Mouse (Mus musculus) testis, adult 10 weeks (tissue): ENCODE data around the gene Olfr905. TPM values are rescaled to one million over a fixed set of nuclear protein-coding genes. Genes with fewer than 3 reads are reported as not detected.

ENCODE experiments used
- polyA plus RNA-seq: library from polyadenylated mRNA; stranded (reverse); fragments of 350-450 nt; fragmentation: Illumina TruSeq; extraction: RNeasy Lipid Tissue Mini Kit (QIAGEN cat#74804); gene quantifications from one replicate; pipeline ENCODE4 v1.2.3, GENCODE M21; 2014; ENCODE audit warnings: low read depth, low replicate concordance

Gene Olfr905
- polyA plus RNA-seq: not detected

GRCm38 (mm10) chr9:38470807-38471206, at the start of gene Olfr905:
Olfr905 (plus strand) TSS chr9:38471107.

GRCm38 (mm10) chr9:38429155-38429554, 41.8 kb upstream of the Olfr905 start, which contains the start of gene Olfr901:
Olfr901 (plus strand) TSS chr9:38429455.

GRCm38 (mm10) chr9:38447352-38447751, 23.6 kb upstream of the Olfr905 start, which contains the start of gene Olfr902:
Olfr902 (plus strand) TSS chr9:38447652.

GRCm38 (mm10) chr9:38462844-38463243, 8.1 kb upstream of the Olfr905 start, which contains the start of gene Olfr904:
Olfr904 (plus strand) TSS chr9:38463144.

GRCm38 (mm10) chr9:38486785-38487184, 15.9 kb downstream of the Olfr905 start, which contains the start of gene Olfr906:
Olfr906 (plus strand) TSS chr9:38487085.

GRCm38 (mm10) chr9:38495501-38495900, 24.6 kb downstream of the Olfr905 start, which contains the start of gene Olfr907:
Olfr907 (plus strand) TSS chr9:38495801.

GRCm38 (mm10) chr9:38521280-38521679, 50.4 kb downstream of the Olfr905 start, which contains the start of gene Olfr911-ps1:
Olfr911-ps1 (plus strand) TSS chr9:38521580.

Other genes with a start within 250 kb of the Olfr905 start
- not detected for gene Olfr143, start 218.3 kb upstream of the Olfr905 start, polyA plus RNA-seq
- not detected for gene Olfr895, start 203.3 kb upstream of the Olfr905 start, polyA plus RNA-seq
- 1.8 TPM for gene Olfr896-ps1, start 180.0 kb upstream of the Olfr905 start, polyA plus RNA-seq
- gene Olfr25, start 142.0 kb upstream of the Olfr905 start, polyA plus RNA-seq: 0.80 TPM
- gene Olfr898, start 122.7 kb upstream of the Olfr905 start, polyA plus RNA-seq: 0.17 TPM
- gene Olfr250, start 104.2 kb upstream of the Olfr905 start, polyA plus RNA-seq: not detected
- not detected for gene Olfr251, start 94.0 kb upstream of the Olfr905 start, polyA plus RNA-seq
- gene Olfr147, start 69.4 kb upstream of the Olfr905 start, polyA plus RNA-seq: not detected
- not detected for gene Olfr901, start 41.7 kb upstream of the Olfr905 start, polyA plus RNA-seq
- gene Olfr902, start 23.5 kb upstream of the Olfr905 start, polyA plus RNA-seq: not detected
- not detected for gene Olfr904, start 8.0 kb upstream of the Olfr905 start, polyA plus RNA-seq
- gene Olfr906, start 16.0 kb downstream of the Olfr905 start, polyA plus RNA-seq: 0.15 TPM
- gene Olfr907, start 24.7 kb downstream of the Olfr905 start, polyA plus RNA-seq: not detected
- not detected for gene Olfr911-ps1, start 50.5 kb downstream of the Olfr905 start, polyA plus RNA-seq
- not detected for gene Olfr910, start 66.7 kb downstream of the Olfr905 start, polyA plus RNA-seq
- not detected for gene Olfr912, start 109.1 kb downstream of the Olfr905 start, polyA plus RNA-seq
- not detected for gene Olfr913, start 121.7 kb downstream of the Olfr905 start, polyA plus RNA-seq
- gene Olfr914, start 134.0 kb downstream of the Olfr905 start, polyA plus RNA-seq: not detected
- gene Olfr916, start 188.8 kb downstream of the Olfr905 start, polyA plus RNA-seq: not detected
- gene Olfr917, start 194.7 kb downstream of the Olfr905 start, polyA plus RNA-seq: not detected
- not detected for gene Olfr918, start 203.5 kb downstream of the Olfr905 start, polyA plus RNA-seq
- not detected for gene Olfr919, start 232.6 kb downstream of the Olfr905 start, polyA plus RNA-seq
- gene Vwa5a, start 247.2 kb downstream of the Olfr905 start, polyA plus RNA-seq: 8.6 TPM